Mouse (Mus musculus): ENCODE measurements at regions not wholly inside any gene's neighbourhood (a gene's known extent, or its start where the extent isn't known, plus 50 kb on each side); places are given as distances from the start of the nearest gene placed in this dataset.

DNA sequence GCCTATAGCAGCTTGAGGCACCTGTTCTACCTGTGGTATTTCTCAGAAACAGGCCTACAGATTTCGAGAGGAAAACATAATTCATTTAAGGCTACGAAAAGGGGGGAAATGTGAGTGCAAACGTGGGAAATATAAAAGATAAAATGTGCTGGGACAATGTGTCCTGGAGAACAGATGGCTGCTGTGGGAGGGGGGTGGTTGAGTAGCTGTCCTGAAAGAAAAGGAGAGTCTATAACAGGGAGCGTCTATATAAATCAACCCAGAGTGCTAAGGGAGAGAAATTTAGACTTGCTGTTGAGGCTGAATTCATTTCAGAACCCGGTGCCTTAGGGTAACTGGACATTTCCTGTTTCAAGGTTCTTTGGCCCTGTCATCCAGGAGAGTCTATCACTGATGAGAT lies 625.5 kb upstream of the Pou3f3 start:
- H3K9ac ChIP-seq (ENCODE audit: control insufficient read depth, low read depth, low read length, poor library complexity, severe bottlenecking) = no peak overlapping the region
- TF ChIP-seq NRF1 (IDR thresholded peaks at IDR 0.05; ENCODE audit: insufficient read depth, low read depth, low read length, poor library complexity, severe bottlenecking) = no peak
- no peak for TF ChIP-seq RCOR1 (IDR thresholded peaks at IDR 0.05; ENCODE audit: low read depth, low read length)
- no peak for TF ChIP-seq MYC (IDR thresholded peaks at IDR 0.05; ENCODE audit: low read depth, low read length)
- TF ChIP-seq CHD1 (IDR thresholded peaks at IDR 0.05; ENCODE audit: low read depth, low read length) = no peak
- no peak for TF ChIP-seq MAZ (IDR thresholded peaks at IDR 0.05; ENCODE audit: low read depth, low read length)
- no peak for TF ChIP-seq MXI1 (IDR thresholded peaks at IDR 0.05; ENCODE audit: low read depth, low read length)
- TF ChIP-seq SMC3 (IDR thresholded peaks at IDR 0.05; ENCODE audit: low read depth, low read length) = no peak
- TF ChIP-seq ZNF384 (IDR thresholded peaks at IDR 0.05; ENCODE audit: low read depth, low read length) = no peak
- no peak for TF ChIP-seq POLR2A (IDR thresholded peaks at IDR 0.05; ENCODE audit: control insufficient read depth in 1 of 2, insufficient read depth in 1 of 2, low read depth in 1 of 2, low read length in 2 of 2, poor library complexity in 1 of 2)
- TF ChIP-seq E2F4 (IDR thresholded peaks at IDR 0.05; ENCODE audit: borderline replicate concordance, low read depth, low read length) = no peak
- TF ChIP-seq UBTF (IDR thresholded peaks at IDR 0.05; ENCODE audit: borderline replicate concordance, insufficient read depth, low read depth, low read length) = no peak
- no peak for TF ChIP-seq USF1 (IDR thresholded peaks at IDR 0.05; ENCODE audit: low read depth, low read length)
- TF ChIP-seq ETS1 (IDR thresholded peaks at IDR 0.05; ENCODE audit: low read depth, low read length) = no peak
- no peak for TF ChIP-seq SIN3A (IDR thresholded peaks at IDR 0.05; ENCODE audit: low read length)
- TF ChIP-seq MYB (IDR thresholded peaks at IDR 0.05; ENCODE audit: low read depth, low read length) = no peak
- TF ChIP-seq ZMIZ1 (IDR thresholded peaks at IDR 0.05; ENCODE audit: low read depth, low read length) = no peak
- TF ChIP-seq KAT2A (conservative IDR thresholded peaks at IDR 0.05; ENCODE audit: low read depth, low read length) = no peak
- TF ChIP-seq TCF12 (IDR thresholded peaks at IDR 0.05; ENCODE audit: low read depth, low read length) = no peak
- H3K79me2 ChIP-seq (ENCODE audit: control insufficient read depth, insufficient read depth, low read length, poor library complexity) = no peaks in the 10 kb centered on the region
- no peaks in the 10 kb centered on the region for H3K9me3 ChIP-seq (replicated peaks; ENCODE audit: insufficient read depth, low read length)
- no peak for DNase-seq (ENCODE audit: low read depth, low spot score)
- no peaks in the 10 kb centered on the region for H3K36me3 ChIP-seq (ENCODE audit: control insufficient read depth in 1 of 2, insufficient read depth in 2 of 2, low read length in 2 of 2)
- no peaks in the 10 kb centered on the region for H3K27me3 ChIP-seq (ENCODE audit: control insufficient read depth in 1 of 2, insufficient read depth in 2 of 2, low read length in 2 of 2)
- no peak overlapping the region for H3K4me3 ChIP-seq (ENCODE audit: control insufficient read depth in 1 of 2, insufficient read depth in 1 of 2, low read depth in 2 of 2, low read length in 2 of 2)
- no peak overlapping the region for H3K27ac ChIP-seq (ENCODE audit: control insufficient read depth, low read depth, low read length)
- H3K4me1 ChIP-seq (ENCODE audit: control insufficient read depth in 1 of 2, insufficient read depth in 2 of 2, low read length in 2 of 2) = no peaks in the 10 kb centered on the region

DNA sequence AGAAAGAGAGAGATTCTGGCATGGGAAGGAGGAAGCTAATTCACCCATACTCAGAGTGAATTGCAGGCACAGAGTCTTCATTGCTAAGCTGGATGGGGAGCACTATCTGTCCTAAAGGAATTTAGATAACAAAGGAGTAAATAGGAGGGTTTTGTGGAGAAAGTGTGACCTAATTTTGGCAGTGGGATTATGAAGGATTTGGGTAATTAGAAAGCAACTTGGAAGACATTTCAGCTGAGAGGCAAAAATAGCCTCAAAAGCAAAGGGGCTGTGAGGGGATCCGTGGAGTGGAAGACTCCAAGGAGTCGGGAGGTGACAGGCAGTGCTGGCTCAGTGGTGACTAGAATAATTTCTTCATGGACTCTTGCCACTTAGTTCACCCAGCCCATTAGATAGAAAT lies 599.5 kb upstream of the Pou3f3 start:
- H3K27ac ChIP-seq (ENCODE audit: control insufficient read depth, low read depth, low read length) = no peak overlapping the region
- DNase-seq (ENCODE audit: low read depth, low spot score) = no peak
- no peaks in the 10 kb centered on the region for H3K9me3 ChIP-seq (replicated peaks; ENCODE audit: insufficient read depth, low read length)
- H3K27me3 ChIP-seq (ENCODE audit: control insufficient read depth in 1 of 2, insufficient read depth in 2 of 2, low read length in 2 of 2) = no peaks in the 10 kb centered on the region
- H3K4me3 ChIP-seq (ENCODE audit: control insufficient read depth in 1 of 2, insufficient read depth in 1 of 2, low read depth in 2 of 2, low read length in 2 of 2) = no peak overlapping the region
- no peaks in the 10 kb centered on the region for H3K4me1 ChIP-seq (ENCODE audit: control insufficient read depth in 1 of 2, insufficient read depth in 2 of 2, low read length in 2 of 2)
- no peaks in the 10 kb centered on the region for H3K36me3 ChIP-seq (ENCODE audit: control insufficient read depth in 1 of 2, insufficient read depth in 2 of 2, low read length in 2 of 2)
- TF ChIP-seq RAD21 (IDR thresholded peaks at IDR 0.05; ENCODE audit: low read depth, low read length) (no peak), ETS1 (IDR thresholded peaks at IDR 0.05; ENCODE audit: low read depth, low read length) (no peak), POLR2A (IDR thresholded peaks at IDR 0.05; ENCODE audit: control insufficient read depth in 1 of 2, insufficient read depth in 1 of 2, low read depth in 1 of 2, low read length in 2 of 2, poor library complexity in 1 of 2) (no peak), TCF12 (IDR thresholded peaks at IDR 0.05; ENCODE audit: low read depth, low read length) (no peak), JUND (IDR thresholded peaks at IDR 0.05; ENCODE audit: low read depth, low read length) (no peak), MEF2A (IDR thresholded peaks at IDR 0.05; ENCODE audit: extremely low read depth, insufficient replicate concordance, low read depth, low read length, poor library complexity, severe bottlenecking) (no peak), MYC (IDR thresholded peaks at IDR 0.05; ENCODE audit: low read depth, low read length) (no peak), MXI1 (IDR thresholded peaks at IDR 0.05; ENCODE audit: low read depth, low read length) (no peak), ZNF384 (IDR thresholded peaks at IDR 0.05; ENCODE audit: low read depth, low read length) (no peak), EP300 (IDR thresholded peaks at IDR 0.05; ENCODE audit: low read depth in 1 of 2, low read length in 2 of 2) (no peak), TBP (IDR thresholded peaks at IDR 0.05; ENCODE audit: low read depth, low read length) (no peak)
- H3K9ac ChIP-seq (ENCODE audit: control insufficient read depth, low read depth, low read length, poor library complexity, severe bottlenecking) = no peak overlapping the region
- no peaks in the 10 kb centered on the region for H3K79me2 ChIP-seq (ENCODE audit: control insufficient read depth, insufficient read depth, low read length, poor library complexity)

Data from MEL (cell line).